Mouse (Mus musculus): ENCODE data around the gene Dnaja3. TPM values are rescaled to one million over a fixed set of nuclear protein-coding genes. Genes with fewer than 3 reads are reported as not detected.

Dnaja3 gene
- polyA plus RNA-seq, 1 experiment from 2014 or later, result 57.0 TPM

DNA sequence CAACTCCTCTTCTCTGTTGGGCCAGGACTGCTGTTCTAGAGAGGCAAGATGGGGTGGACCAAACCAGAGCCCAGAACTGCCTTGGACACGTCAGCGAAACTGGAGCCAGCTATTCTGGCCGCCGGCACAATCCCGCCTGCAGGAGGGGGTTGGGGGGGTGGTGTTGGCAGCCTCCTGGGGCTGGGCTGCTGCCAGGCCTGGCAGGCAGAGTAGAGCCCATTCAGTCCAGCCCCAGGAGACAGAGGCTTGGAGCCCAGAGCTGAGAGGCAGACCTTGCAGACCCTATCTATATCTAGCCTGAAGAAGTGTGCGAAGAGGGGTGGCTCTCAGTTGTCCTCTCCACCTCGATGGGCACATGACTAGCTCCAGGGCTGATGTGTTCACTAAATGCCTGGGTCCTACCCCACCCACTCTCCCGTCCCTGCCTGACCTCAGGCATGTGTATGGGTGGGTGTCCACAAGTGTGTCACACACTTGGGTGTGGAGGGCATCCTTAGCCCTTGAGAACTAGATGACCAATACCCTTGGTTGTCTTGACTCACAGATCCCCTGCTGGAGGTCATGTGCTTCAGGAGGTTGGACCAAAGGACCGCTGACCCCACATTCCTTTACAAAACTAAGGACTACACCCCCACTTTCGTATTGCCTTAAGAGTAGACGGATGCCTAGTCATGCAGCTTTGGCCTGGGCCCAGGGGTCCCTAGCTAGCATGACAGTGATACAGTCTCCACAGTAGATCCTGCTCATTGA, 4.1 kb downstream of the Dnaja3 start:
- no peaks in the 10 kb centered on the region for H3K9me3 ChIP-seq (ENCODE audit: control insufficient read depth, low read length)
- no peak for ATAC-seq (ENCODE audit: low FRiP score)
- DNase-seq (ENCODE audit: low spot score, missing footprints), result no peak
- no peak overlapping the region for H3K27ac ChIP-seq (ENCODE audit: low read depth, low read length)
- no peak overlapping the region for H3K4me2 ChIP-seq
- no peaks in the 10 kb centered on the region; the same call in 1 of the 2 replicates for H3K36me3 ChIP-seq (ENCODE audit: control insufficient read depth, insufficient read depth, low read length)
- H3K27me3 ChIP-seq (ENCODE audit: control insufficient read depth, insufficient read depth, low read length), result no peaks in the 10 kb centered on the region
- no peak overlapping the region for H3K9ac ChIP-seq (ENCODE audit: low read length)
- 75% methylated on average over 11 of the region's 11 CpGs for WGBS
- H3K4me1 ChIP-seq (ENCODE audit: control insufficient read depth, insufficient read depth, low read length), result peaks cover 12% of the 10 kb centered on the region
- H3K4me3 ChIP-seq (ENCODE audit: low read depth, low read length), result no peak overlapping the region

DNA sequence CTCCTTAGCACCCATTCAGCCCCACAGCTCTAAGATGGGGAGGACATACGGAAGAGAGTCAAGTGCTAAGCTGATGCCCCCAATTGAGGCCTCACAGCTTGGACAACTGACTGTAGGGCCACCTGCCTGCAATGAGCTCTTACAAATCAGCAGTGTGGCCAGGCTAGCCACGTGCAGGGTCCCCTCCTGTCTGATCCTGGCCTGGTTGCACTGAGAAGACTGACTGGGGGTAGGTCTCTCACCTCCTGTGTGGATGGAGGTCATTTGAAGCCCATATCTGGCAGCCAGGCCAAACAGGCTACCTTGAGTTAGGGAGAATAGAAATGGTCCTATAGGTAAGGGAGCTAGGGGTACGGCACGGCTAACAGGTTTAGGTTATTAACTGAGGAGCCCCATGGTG, 6.1 kb downstream of the Dnaja3 start:
- 78% methylated on average over 4 of the region's 4 CpGs for WGBS
- ATAC-seq (ENCODE audit: low FRiP score) (no peak), DNase-seq (ENCODE audit: low spot score, missing footprints) (peak; percentile 69)
- H3K4me1 ChIP-seq (ENCODE audit: control insufficient read depth, insufficient read depth, low read length), result peaks cover 7% of the 10 kb centered on the region
- no peaks in the 10 kb centered on the region for H3K9me3 ChIP-seq (ENCODE audit: control insufficient read depth, low read length)
- H3K27me3 ChIP-seq (ENCODE audit: control insufficient read depth, insufficient read depth, low read length), result no peaks in the 10 kb centered on the region
- H3K4me2 ChIP-seq, result no peak overlapping the region
- no peak overlapping the region for H3K4me3 ChIP-seq (ENCODE audit: low read depth, low read length)
- H3K9ac ChIP-seq (ENCODE audit: low read length), result no peak overlapping the region
- no peaks in the 10 kb centered on the region; the same call in 1 of the 2 replicates for H3K36me3 ChIP-seq (ENCODE audit: control insufficient read depth, insufficient read depth, low read length)
- H3K27ac ChIP-seq (ENCODE audit: low read depth, low read length), result no peak overlapping the region

DNA sequence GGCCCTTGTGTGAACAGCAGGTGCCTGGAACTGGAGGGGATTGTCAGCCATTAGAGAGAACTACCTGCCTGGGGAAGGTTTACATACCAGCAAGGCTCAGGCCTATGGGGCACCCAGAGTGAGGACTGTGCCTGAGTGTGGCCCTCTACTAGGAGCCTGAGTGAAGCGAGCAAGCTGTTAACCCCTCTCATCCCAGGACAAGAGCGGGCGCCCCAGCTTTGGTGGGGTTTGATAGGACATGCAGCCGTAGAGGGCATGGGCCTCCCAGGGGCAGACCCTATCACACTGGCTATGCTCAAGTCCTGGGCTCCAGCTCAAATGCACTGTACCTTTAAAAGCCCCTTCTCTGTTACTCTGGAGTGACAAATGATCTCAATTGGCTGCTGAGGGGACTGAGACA, 7.0 kb downstream of the Dnaja3 start:
- Histone ChIP-seq H3K9me3 (ENCODE audit: control insufficient read depth, low read length) (no peaks in the 10 kb centered on the region), H3K27ac (ENCODE audit: low read depth, low read length) (no peak overlapping the region), H3K4me2 (no peak overlapping the region), H3K4me3 (ENCODE audit: low read depth, low read length) (no peak overlapping the region), H3K4me1 (ENCODE audit: control insufficient read depth, insufficient read depth, low read length) (peaks cover 4% of the 10 kb centered on the region; the same call in 1 of the 2 replicates), H3K27me3 (ENCODE audit: control insufficient read depth, insufficient read depth, low read length) (no peaks in the 10 kb centered on the region), H3K36me3 (ENCODE audit: control insufficient read depth, insufficient read depth, low read length) (no peaks in the 10 kb centered on the region; the same call in 1 of the 2 replicates), H3K9ac (ENCODE audit: low read length) (no peak overlapping the region)
- ATAC-seq (ENCODE audit: low FRiP score) (no peak), DNase-seq (ENCODE audit: low spot score, missing footprints) (peak; percentile 62)
- 71% methylated on average over 4 of the region's 4 CpGs for WGBS

DNA sequence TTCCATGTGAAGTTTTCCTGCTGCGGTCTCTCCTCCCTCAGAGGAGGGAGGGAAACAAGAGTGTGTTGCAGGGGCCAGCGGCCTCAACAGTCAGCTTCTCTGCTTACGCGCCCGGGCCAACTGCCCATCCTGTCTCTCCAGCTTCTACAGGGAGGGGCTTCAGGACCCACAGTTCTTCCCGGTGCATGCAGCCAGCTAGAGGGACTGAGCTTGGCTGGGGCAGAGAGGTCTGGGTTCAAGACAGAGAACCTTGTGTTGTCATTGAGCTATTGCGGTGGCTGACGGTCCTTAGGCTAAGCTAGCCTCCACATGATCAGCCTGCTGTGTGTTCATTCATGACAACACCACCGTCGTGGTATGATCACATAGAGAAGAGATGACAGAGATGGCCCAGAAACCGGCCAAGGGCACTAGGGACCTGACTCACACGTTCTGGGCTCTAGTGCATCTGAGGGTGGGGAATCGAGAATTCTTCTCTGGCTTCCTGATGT, 7.9 kb downstream of the Dnaja3 start:
- no peak overlapping the region for H3K9ac ChIP-seq (ENCODE audit: low read length)
- 77% methylated on average over 13 of the region's 13 CpGs for WGBS
- H3K4me2 ChIP-seq, result no peak overlapping the region
- ATAC-seq (ENCODE audit: low FRiP score) (no peak), DNase-seq (ENCODE audit: low spot score, missing footprints) (no peak)
- no peak overlapping the region for H3K4me3 ChIP-seq (ENCODE audit: low read depth, low read length)
- H3K36me3 ChIP-seq (ENCODE audit: control insufficient read depth, insufficient read depth, low read length), result no peaks in the 10 kb centered on the region; the same call in 1 of the 2 replicates
- H3K4me1 ChIP-seq (ENCODE audit: control insufficient read depth, insufficient read depth, low read length), result peaks cover 1% of the 10 kb centered on the region; the same call in 1 of the 2 replicates
- H3K9me3 ChIP-seq (ENCODE audit: control insufficient read depth, low read length), result no peaks in the 10 kb centered on the region
- no peaks in the 10 kb centered on the region for H3K27me3 ChIP-seq (ENCODE audit: control insufficient read depth, insufficient read depth, low read length)
- H3K27ac ChIP-seq (ENCODE audit: low read depth, low read length), result no peak overlapping the region

DNA sequence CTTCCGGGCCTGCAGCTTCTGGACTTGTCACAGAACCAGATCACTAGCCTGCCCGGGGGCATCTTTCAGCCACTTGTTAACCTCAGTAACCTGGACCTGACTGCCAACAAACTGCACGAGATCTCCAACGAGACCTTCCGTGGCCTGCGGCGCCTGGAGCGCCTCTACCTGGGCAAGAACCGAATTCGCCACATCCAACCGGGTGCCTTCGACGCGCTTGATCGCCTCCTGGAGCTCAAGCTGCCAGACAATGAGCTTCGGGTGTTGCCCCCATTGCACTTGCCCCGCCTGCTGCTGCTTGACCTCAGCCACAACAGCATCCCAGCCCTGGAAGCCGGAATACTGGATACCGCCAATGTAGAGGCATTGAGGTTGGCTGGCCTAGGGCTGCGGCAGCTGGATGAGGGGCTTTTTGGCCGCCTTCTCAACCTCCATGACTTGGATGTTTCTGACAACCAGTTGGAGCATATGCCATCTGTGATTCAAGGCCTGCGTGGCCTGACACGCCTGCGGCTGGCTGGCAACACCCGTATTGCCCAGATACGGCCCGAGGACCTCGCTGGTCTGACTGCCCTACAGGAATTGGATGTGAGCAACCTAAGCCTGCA, 8.7 kb downstream of the Dnaja3 start:
- no peak overlapping the region for H3K9ac ChIP-seq (ENCODE audit: low read length)
- 82% methylated on average over 28 of the region's 28 CpGs for WGBS
- no peaks in the 10 kb centered on the region for H3K4me1 ChIP-seq (ENCODE audit: control insufficient read depth, insufficient read depth, low read length)
- H3K27me3 ChIP-seq (ENCODE audit: control insufficient read depth, insufficient read depth, low read length), result no peaks in the 10 kb centered on the region
- no peak overlapping the region for H3K27ac ChIP-seq (ENCODE audit: low read depth, low read length)
- H3K36me3 ChIP-seq (ENCODE audit: control insufficient read depth, insufficient read depth, low read length), result no peaks in the 10 kb centered on the region; the same call in 1 of the 2 replicates
- H3K4me2 ChIP-seq, result no peak overlapping the region
- no peak overlapping the region for H3K4me3 ChIP-seq (ENCODE audit: low read depth, low read length)
- DNase-seq (ENCODE audit: low spot score, missing footprints), result peak; percentile 81
- ATAC-seq (ENCODE audit: low FRiP score), result no peak
- no peaks in the 10 kb centered on the region for H3K9me3 ChIP-seq (ENCODE audit: control insufficient read depth, low read length)

DNA sequence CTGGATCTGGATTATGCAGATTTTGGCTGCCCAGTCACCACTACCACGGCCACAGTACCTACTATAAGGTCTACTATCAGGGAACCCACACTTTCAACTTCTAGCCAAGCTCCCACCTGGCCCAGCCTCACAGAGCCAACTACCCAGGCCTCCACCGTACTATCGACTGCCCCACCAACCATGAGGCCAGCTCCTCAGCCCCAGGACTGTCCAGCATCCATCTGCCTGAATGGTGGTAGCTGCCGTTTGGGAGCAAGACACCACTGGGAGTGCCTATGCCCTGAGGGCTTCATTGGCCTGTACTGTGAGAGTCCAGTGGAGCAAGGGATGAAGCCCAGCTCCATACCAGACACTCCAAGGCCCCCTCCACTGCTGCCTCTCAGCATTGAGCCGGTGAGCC, 9.4 kb downstream of the Dnaja3 start:
- Histone ChIP-seq H3K9me3 (ENCODE audit: control insufficient read depth, low read length) (no peaks in the 10 kb centered on the region), H3K4me1 (ENCODE audit: control insufficient read depth, insufficient read depth, low read length) (no peaks in the 10 kb centered on the region), H3K4me2 (no peak overlapping the region), H3K4me3 (ENCODE audit: low read depth, low read length) (no peak overlapping the region), H3K27me3 (ENCODE audit: control insufficient read depth, insufficient read depth, low read length) (no peaks in the 10 kb centered on the region), H3K9ac (ENCODE audit: low read length) (no peak overlapping the region), H3K27ac (ENCODE audit: low read depth, low read length) (no peak overlapping the region), H3K36me3 (ENCODE audit: control insufficient read depth, insufficient read depth, low read length) (no peaks in the 10 kb centered on the region; the same call in 1 of the 2 replicates)
- ATAC-seq (ENCODE audit: low FRiP score) (no peak), DNase-seq (ENCODE audit: low spot score, missing footprints) (peak; percentile 39)
- WGBS, result 91% methylated on average over 5 of the region's 5 CpGs

DNA sequence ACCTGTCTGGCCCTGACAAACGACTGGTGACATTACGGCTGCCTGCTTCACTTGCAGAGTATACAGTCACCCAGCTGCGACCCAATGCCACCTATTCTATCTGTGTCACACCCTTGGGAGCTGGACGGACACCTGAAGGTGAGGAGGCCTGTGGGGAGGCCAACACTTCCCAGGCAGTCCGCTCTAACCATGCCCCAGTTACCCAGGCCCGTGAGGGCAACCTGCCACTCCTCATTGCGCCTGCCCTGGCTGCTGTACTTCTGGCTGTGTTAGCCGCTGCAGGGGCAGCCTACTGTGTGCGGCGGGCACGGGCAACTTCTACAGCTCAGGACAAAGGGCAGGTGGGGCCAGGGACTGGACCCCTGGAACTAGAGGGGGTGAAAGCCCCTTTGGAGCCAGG, 9.9 kb downstream of the Dnaja3 start:
- Histone ChIP-seq H3K27ac (ENCODE audit: low read depth, low read length) (no peak overlapping the region), H3K9me3 (ENCODE audit: control insufficient read depth, low read length) (no peaks in the 10 kb centered on the region), H3K4me3 (ENCODE audit: low read depth, low read length) (no peak overlapping the region), H3K27me3 (ENCODE audit: control insufficient read depth, insufficient read depth, low read length) (no peaks in the 10 kb centered on the region), H3K36me3 (ENCODE audit: control insufficient read depth, insufficient read depth, low read length) (no peaks in the 10 kb centered on the region; the same call in 1 of the 2 replicates), H3K9ac (ENCODE audit: low read length) (no peak overlapping the region), H3K4me1 (ENCODE audit: control insufficient read depth, insufficient read depth, low read length) (no peaks in the 10 kb centered on the region), H3K4me2 (no peak overlapping the region)
- DNase-seq (ENCODE audit: low spot score, missing footprints) (peak; percentile 41), ATAC-seq (ENCODE audit: low FRiP score) (no peak)
- 93% methylated on average over 11 of the region's 11 CpGs for WGBS

DNA sequence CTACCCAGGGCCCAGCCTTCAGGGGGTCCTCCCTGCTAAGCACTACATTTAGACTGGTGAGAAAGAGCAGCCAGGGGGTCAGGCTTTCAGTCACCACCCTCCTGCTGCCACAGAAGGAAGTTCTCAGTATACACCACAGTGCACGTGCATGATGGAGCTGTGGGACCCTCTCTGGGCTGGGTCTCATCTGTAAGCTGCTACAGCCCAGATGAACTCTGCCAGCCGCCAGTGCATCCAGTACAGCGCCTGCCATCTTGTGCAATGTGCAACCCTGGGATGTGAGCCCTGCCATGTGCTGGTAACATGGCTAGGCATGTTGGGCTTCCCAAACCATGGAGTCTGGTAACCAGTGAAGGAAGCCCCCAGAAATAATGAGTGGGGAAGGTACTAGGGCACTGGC, 10.4 kb downstream of the Dnaja3 start:
- H3K4me3 ChIP-seq (ENCODE audit: low read depth, low read length), result no peak overlapping the region
- H3K27me3 ChIP-seq (ENCODE audit: control insufficient read depth, insufficient read depth, low read length), result no peaks in the 10 kb centered on the region
- peaks cover under 1% of the 10 kb centered on the region; the same call in 1 of the 2 replicates for H3K4me1 ChIP-seq (ENCODE audit: control insufficient read depth, insufficient read depth, low read length)
- H3K27ac ChIP-seq (ENCODE audit: low read depth, low read length), result no peak overlapping the region
- no peaks in the 10 kb centered on the region; the same call in 1 of the 2 replicates for H3K36me3 ChIP-seq (ENCODE audit: control insufficient read depth, insufficient read depth, low read length)
- H3K9me3 ChIP-seq (ENCODE audit: control insufficient read depth, low read length), result no peaks in the 10 kb centered on the region
- 81% methylated on average over 3 of the region's 3 CpGs for WGBS
- H3K4me2 ChIP-seq, result no peak overlapping the region
- no peak overlapping the region for H3K9ac ChIP-seq (ENCODE audit: low read length)
- DNase-seq (ENCODE audit: low spot score, missing footprints), result peak; percentile 68
- no peak for ATAC-seq (ENCODE audit: low FRiP score)

DNA sequence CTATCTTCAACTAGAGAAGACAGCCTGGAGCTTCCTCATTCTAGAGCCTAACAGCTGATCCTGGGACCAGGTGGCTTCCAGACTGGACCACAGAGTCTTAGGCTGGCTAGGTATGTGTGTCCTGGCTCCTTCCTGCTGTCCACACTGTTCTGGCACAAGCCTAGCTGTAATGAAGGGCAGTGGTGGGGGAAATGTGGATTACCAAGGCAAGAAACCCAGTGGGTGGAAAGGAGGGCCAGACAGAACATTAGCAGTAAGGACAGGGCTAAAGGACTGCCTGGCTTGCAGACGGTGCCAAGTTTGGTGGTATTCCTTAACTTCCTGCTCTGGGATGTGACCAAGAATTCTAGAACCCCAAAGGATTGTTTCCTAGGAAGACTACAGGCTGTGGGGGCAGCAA, 11.3 kb downstream of the Dnaja3 start:
- Histone ChIP-seq H3K36me3 (ENCODE audit: control insufficient read depth, insufficient read depth, low read length) (no peaks in the 10 kb centered on the region; the same call in 1 of the 2 replicates), H3K9ac (ENCODE audit: low read length) (no peak overlapping the region), H3K4me1 (ENCODE audit: control insufficient read depth, insufficient read depth, low read length) (peaks cover 10% of the 10 kb centered on the region), H3K9me3 (ENCODE audit: control insufficient read depth, low read length) (no peaks in the 10 kb centered on the region), H3K4me3 (ENCODE audit: low read depth, low read length) (no peak overlapping the region), H3K27me3 (ENCODE audit: control insufficient read depth, insufficient read depth, low read length) (no peaks in the 10 kb centered on the region), H3K4me2 (no peak overlapping the region), H3K27ac (ENCODE audit: low read depth, low read length) (no peak overlapping the region)
- ATAC-seq (ENCODE audit: low FRiP score), result no peak
- peak; percentile 53 for DNase-seq (ENCODE audit: low spot score, missing footprints)
- WGBS, result 77% methylated on average over 1 of the region's 1 CpGs

Measured in midbrain, embryonic 11.5 days (tissue).